Mouse (Mus musculus) stomach, postnatal 0 days (tissue): ENCODE results near the gene Chm.

Source experiments
- CTCF ChIP-seq: IDR thresholded peaks from 2 replicates; pipeline ENCODE4 v1.5.1; 2016; ENCODE audit warnings: antibody characterized with exemption, low read depth, mild to moderate bottlenecking, moderate library complexity
- EP300 ChIP-seq: optimal IDR thresholded peaks from 2 replicates; pipeline ENCODE3; 2016; ENCODE audit warnings: antibody characterized with exemption

DNA sequence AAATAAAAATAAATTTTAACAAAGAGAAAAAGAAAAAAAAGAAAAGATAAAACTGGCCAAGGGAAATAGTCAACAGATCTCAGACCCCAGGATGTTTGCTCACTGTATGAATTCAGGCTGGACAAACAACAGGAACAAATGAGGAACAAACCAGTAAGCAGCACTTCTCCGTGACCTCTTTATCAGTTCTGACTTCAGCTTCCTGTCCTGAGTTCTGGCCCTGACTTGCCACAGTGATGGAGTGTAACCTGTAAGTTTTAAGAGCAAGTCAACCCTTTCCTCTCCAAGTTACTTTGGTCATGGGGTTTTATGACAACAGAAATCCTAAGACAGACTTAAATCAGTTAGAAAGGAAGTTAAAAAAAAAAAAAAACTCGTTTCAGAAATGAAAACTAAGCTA, 12.6 kb downstream of the Chm start:
- no peak for TF ChIP-seq CTCF
- TF ChIP-seq EP300 = no peak
